Mouse (Mus musculus) 3134 (cell line): ENCODE results near the gene Olig1.

ENCODE experiments used
- DNase-seq: peaks from one replicate; pipeline ENCODE4 v3.0.0-alpha.2; 2011; ENCODE audit warnings: low spot score; ENCODE audit not compliant: insufficient read length; ENCODE audit errors: extremely low read depth

Gene Olig1

DNA sequence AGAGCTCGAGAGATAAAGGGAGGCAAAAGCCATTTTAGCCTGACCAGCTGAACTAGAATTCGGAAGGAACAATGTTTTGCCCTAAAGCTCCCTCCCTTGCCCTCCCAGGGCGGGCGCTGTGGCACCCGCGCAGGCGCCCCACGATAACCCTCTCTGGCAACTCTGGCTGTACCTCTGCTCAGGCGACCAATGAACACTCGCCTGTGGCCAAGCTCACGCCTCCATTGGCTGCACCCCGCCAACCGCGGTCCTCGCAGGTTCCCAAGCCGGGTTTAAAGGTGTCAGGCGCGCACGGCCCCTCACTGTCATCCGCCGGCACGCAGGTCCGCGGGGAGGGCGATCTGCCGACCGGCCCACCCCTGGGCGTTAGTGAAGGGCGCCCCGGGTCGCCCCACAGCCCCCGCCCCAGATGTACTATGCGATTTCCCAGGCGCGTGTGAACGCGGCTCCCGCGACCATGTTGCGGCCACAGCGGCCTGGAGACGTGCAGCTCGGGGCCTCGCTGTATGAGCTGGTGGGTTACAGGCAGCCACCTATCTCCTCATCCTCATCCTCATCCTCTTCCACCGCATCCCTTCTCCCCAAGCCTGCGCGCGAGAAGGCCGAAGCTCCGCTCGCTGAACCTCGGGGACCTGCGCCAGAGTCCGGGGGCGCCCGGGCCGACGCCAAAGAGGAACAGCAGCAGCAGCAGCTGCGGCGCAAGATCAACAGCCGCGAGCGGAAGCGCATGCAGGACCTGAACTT is at the start of gene Olig1:
Gene Olig1 (plus strand): TSS at position 305 of the 744 bp plus-strand sequence.
- DNase-seq, result no peak

DNA sequence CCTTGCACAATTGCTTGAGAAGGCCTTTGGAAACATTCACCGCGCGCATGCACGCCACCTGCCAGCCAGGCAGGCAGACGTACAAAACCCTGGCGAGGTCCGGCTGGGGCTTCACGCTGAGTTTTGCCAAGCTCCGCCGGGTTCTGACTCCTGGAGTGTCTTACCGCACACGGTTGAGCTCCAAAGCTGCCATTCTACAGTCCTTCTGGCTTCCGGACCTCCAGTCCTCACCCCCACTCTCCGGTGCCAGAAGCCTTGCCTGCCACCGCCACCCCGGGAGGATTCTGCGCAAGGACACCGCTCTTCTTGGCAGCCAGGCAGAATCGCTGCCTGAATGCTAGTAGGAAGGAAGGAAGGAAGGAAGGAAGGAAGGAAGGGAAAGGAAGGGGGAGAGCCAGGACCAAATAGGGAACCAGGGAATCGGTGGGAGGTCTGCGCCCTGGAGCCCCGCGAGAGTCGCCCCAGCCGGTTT is 47.4 kb upstream of the Olig1 start:
- DNase-seq, result no peak

DNA sequence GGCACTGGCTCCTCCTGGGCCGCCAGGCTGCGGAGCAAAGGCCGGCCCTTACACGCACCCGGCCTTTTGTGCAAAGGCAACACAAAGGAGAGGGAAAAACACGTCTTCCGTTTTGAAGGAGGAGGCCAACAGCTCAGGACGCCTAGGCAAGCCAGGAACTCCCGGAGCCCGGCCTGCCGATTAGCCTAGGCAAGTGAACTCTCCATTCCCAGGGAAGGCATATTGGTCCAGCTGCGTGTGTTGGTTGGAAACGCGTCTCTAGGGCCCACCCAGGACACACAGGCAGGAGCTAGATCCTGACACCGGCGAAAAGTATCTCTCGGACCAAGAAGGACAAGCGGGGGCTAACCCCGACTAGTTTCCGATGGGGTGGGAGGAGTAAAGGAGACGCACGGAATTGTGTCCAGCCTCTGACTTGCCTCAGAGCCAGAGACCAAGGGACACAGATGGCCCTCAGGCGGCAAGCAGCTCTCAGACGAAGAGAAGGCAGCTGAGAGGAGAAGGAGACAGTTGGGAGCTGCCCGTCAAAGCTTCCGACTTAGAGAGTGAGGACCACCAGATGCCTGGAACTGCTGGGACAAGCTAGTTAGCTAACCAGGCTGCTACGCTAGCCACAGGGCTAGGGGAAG is 46.8 kb upstream of the Olig1 start:
- no peak for DNase-seq

GRCm38 (mm10) chr16:91223327-91224067 is 46.1 kb upstream of the Olig1 start:
- no peak for DNase-seq

DNA sequence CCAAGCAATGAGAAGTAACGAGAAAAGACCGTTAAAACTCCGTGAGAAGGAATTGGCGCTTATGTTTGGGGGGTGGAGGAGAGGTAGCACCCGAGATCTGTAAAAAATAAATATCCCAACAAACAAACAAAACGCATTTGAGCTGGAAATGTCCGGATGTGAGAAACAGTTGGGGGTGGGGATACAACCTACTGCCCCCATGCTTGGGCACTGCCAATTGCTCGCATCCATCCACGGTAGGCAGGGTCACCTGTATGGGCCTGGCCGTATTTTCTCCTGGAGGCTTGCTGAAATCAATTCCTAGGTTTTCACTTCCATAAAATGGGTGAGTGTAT is 45.5 kb upstream of the Olig1 start:
- no peak for DNase-seq

- DNase-seq, result no peak
These were observed 44.9 kb upstream of the Olig1 start for GRCm38 (mm10) chr16:91224481-91225232.

GRCm38 (mm10) chr16:91225233-91226037 is 44.1 kb upstream of the Olig1 start, which contains the start of gene Olig2:
TSS of gene Olig2 (plus strand) at chr16:91225457.
- DNase-seq, result no peak

DNA sequence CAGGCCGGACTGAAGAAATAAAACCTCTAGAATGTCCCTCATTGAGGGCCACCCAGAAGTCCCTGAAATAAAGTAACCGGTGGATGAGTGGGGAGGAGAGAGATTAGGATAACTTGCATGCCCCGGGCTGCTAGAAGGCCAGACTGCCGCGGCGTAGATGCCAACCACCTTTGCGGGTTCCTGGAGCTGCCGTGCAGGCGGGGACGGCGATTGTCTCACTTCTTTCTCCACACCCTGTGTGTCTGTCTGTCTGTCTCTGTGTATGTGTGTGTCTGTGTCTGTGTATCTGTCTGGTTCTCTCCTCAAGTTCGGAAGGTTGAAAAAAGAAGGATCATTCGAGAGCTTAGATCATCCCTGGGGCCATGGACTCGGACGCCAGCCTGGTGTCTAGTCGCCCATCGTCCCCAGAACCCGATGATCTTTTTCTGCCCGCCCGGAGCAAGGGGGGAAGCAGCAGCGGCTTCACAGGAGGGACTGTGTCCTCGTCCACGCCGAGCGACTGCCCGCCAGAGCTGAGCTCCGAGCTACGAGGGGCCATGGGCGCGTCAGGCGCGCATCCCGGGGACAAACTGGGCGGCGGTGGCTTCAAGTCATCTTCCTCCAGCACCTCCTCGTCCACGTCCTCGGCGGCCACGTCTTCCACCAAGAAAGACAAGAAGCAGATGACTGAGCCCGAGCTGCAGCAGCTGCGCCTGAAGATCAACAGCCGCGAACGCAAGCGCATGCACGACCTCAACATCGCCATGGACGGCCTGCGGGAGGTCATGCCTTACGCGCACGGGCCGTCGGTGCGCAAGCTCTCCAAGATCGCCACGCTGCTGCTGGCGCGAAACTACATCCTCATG is 43.3 kb upstream of the Olig1 start:
- no peak for DNase-seq

DNA sequence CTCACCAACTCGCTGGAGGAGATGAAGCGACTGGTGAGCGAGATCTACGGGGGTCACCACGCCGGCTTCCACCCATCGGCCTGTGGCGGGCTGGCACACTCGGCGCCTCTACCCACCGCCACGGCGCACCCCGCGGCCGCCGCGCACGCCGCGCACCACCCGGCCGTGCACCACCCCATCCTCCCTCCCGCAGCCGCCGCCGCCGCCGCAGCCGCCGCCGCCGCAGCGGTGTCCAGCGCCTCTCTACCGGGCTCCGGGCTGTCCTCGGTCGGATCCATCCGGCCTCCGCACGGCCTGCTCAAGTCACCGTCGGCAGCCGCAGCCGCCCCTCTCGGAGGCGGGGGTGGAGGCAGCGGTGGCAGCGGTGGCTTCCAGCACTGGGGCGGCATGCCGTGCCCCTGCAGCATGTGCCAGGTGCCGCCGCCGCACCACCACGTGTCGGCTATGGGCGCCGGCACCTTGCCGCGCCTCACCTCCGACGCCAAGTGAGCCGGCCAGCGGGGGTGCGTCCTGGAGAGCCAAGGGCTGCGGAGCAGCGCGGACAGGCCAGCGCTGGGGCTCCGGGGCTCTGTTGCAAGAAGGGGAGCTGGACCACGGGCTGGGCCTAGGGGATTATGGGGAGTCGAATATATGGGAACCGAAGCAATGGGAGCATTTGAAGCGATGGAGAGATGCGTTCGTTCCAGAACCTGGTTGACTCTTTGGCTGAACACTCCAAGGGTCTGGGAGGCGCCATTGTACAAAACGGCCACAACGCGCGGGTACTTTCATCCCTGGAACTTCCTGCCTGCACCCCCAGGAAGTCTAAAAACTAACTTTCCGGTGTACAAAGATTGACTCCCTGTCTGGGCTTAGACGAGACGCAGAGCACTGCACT is 42.5 kb upstream of the Olig1 start:
- DNase-seq, result no peak

DNA sequence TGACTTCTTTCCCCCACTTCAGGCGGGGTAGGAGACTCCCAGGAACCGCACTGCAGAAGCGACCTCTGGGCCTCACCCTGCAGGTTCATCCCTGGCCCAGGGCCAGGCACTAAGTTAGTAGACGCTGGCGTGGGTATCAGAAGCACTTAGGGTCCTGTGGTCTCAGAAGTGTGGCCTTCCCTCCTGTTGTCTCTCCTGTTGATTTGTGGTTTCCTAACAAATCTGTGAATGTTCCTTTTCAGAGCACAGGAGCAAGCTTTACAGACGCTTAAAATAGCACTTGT is 41.9 kb upstream of the Olig1 start:
- DNase-seq, result no peak

DNA sequence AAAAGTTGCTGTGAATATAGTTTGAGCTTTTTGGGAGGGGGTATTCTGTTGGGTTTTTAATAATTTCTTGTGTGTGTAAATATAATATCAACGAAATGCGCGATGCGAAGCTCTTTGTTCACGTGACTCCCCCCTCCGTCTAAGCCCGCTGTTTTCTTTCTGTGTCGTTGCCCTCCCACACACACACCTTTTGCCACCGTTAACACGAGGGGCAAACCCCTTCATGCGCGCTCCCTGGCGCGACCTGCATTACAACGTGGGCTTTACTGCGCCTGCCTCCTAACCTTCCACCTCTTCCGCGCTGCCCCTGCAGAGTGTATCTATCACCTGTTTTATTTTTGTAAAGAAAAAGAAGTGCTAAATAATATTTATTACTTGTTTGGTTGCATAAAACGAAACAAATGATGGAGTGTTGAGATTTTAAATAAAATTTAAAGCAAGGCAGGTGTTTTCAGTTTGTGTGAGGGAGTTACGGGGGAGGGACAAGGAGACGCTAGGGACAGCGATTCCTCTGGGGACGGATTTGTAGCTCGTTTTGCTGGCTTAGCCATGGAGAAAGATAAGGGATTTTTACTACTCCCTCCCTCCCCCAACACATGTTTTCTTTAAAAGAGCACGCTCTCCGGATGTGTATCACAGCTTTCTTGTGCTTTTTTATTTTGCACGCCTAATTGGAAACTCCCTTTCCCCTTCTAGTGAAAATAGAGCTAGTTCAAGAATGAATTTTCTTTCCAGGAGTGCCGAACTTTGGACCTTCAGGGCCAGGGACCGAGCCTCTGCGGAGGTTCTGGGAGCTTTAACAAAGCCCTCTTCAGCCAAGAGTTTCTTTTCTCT is 41.1 kb upstream of the Olig1 start:
- DNase-seq, result no peak

- no peak for DNase-seq
These were observed 40.6 kb upstream of the Olig1 start for GRCm38 (mm10) chr16:91229072-91229348.

DNA sequence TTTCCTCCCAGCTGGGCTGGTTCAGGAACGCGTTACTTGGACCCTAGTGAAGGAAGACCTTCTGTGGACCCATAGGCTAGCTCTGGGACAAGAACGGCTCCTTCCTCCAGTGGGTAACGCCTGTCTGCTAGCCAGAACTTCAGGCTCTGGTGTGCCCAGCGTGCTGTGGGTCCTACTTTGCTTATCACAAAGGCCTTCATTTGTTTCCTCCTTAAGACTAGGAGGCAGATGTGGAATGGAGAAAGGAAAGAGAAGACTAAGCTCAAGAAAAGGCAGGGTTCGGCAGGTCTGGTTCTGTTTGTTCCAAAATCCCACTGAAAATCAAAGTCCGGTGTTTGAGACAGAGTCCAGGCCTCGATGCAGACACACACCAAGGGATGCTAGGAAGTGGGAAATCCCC is 39.9 kb upstream of the Olig1 start:
- no peak for DNase-seq

- DNase-seq, result no peak
These were observed 37.6 kb upstream of the Olig1 start for GRCm38 (mm10) chr16:91231781-91232469.

- DNase-seq, result no peak
These were observed 36.9 kb upstream of the Olig1 start for GRCm38 (mm10) chr16:91232470-91233240.

DNA sequence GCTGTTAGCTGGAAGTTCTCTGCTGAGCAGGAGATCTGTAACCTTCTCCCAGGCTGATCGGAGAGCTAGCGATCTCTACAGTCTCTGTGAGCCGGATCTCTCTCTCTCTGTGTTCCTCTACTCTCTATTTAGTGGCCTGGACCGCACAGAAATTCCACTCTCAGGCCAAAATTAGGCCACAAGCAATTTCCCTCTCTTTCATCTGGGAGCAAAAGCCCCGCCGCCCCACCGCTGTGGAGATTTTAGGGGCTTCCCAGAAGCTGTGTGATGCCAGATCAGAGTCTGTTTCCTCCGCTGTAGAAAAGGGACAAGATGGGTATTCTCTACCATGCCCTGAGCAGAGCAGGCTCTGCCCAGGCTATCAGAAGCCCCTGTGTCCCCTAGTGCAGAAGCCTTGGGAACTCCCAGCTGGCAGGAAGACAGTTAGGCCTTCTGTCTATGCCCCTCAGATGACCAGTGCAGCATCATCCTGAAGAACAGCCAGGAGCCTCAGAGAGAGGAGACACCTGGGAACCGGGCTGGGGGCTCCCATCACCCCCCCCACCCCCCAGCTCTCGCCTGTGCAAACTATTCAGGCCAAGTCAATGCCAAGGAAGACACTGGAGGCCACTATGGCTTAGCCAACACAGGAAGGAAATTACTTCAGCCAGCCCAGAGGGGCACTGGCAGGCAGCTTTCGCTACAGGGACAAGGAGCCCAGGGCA is 36.2 kb upstream of the Olig1 start:
- no peak for DNase-seq
